In the genomic region with DNA sequence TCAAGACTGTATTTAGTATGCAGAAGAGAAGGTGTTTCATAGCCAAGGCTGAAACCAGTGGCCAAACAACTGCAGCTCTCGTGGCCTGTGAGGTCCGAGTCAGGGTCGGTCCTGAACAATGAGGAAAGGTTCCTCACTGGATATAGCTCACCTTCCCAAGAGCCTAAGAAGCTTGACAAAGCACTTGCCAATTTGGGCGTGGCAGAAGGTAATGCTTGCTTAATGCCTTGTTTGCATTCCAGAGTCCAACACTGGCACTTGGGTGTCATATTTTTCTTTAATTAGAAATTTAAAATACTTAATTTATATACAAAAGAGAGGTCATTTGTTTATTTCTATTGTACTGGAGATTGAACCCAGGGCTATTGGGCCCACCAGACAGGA, we compare ENCODE assay signal across 16 mouse cellular contexts. TPM values are rescaled to one million over a fixed set of nuclear protein-coding genes. Genes with fewer than 3 reads are reported as not detected.
DNase-seq lines count a peak whose midpoint lies in the region; ATAC-seq lines count a peak whose summit lies in the region.
"Had no signal": no experiment of that assay in that cellular context is flagged by ENCODE, and none has a peak within 500 bp of the region (broad histone marks: within the 10 kb centered on the region; RNA-seq: fewer than 3 reads in every experiment).

No protein-coding gene starts in this region.

- no peaks in the 10 kb centered on the region for H3K36me3 ChIP-seq in forebrain, embryonic 13.5 days (ENCODE audit: poor library complexity, severe bottlenecking)
- H3K36me3 ChIP-seq in hindbrain, embryonic 15.5 days: no peaks in the 10 kb centered on the region
- no peaks in the 10 kb centered on the region for H3K36me3 ChIP-seq in lung, embryonic 16.5 days (ENCODE audit: control insufficient read depth, insufficient read depth, low read length)
- H3K36me3 ChIP-seq in midbrain, embryonic 14.5 days (ENCODE audit: control insufficient read depth, insufficient read depth, low read length): no peaks in the 10 kb centered on the region
- H3K36me3 ChIP-seq: limb, embryonic 13.5 days had no signal

- peaks cover 49% of the 10 kb centered on the region for H3K27me3 ChIP-seq in forebrain, embryonic 13.5 days
- 0 out of 2 replicates have a peak, but pooled peaks cover 4% of the 10 kb centered on the region for H3K27me3 ChIP-seq in hindbrain, embryonic 15.5 days
- no peaks in the 10 kb centered on the region for H3K27me3 ChIP-seq in lung, embryonic 16.5 days (ENCODE audit: control insufficient read depth, insufficient read depth, low read depth, low read length)
- no peaks in the 10 kb centered on the region for H3K27me3 ChIP-seq in midbrain, embryonic 14.5 days (ENCODE audit: control insufficient read depth, insufficient read depth, low read length)
- H3K27me3 ChIP-seq: limb, embryonic 13.5 days had no signal

- 11% methylated on average over 4 of the region's 4 CpGs for WGBS in forebrain, embryonic 13.5 days
- 55% methylated on average over 4 of the region's 4 CpGs for WGBS in hindbrain, embryonic 15.5 days
- 57% methylated on average over 4 of the region's 4 CpGs for WGBS in lung, embryonic 16.5 days
- WGBS in midbrain, embryonic 14.5 days: 26% methylated on average over 4 of the region's 4 CpGs

- no peak overlapping the region for H3K4me3 ChIP-seq in forebrain, embryonic 13.5 days
- H3K4me3 ChIP-seq in hindbrain, embryonic 15.5 days: no peak overlapping the region
- no peak overlapping the region for H3K4me3 ChIP-seq in lung, embryonic 16.5 days (ENCODE audit: low read length)
- no peak overlapping the region for H3K4me3 ChIP-seq in midbrain, embryonic 14.5 days (replicated peaks; ENCODE audit: low read depth, low read length)
- H3K4me3 ChIP-seq: erythroblast, embryonic 14.5 days; gastrocnemius, adult 2 months; limb, embryonic 13.5 days had no signal

- peak overlapping the region; percentile 0; the same call in 1 of the 2 replicates for H3K4me2 ChIP-seq in forebrain, embryonic 13.5 days
- H3K4me2 ChIP-seq in hindbrain, embryonic 15.5 days: no peak overlapping the region
- no peak overlapping the region for H3K4me2 ChIP-seq in lung, embryonic 16.5 days (ENCODE audit: low read depth, low read length)
- H3K4me2 ChIP-seq in midbrain, embryonic 14.5 days (ENCODE audit: low read length): no peak overlapping the region
- H3K4me2 ChIP-seq: limb, embryonic 13.5 days had no signal

- peaks cover 26% of the 10 kb centered on the region for H3K4me1 ChIP-seq in forebrain, embryonic 13.5 days
- peaks cover 9% of the 10 kb centered on the region for H3K4me1 ChIP-seq in hindbrain, embryonic 15.5 days (replicated peaks)
- H3K4me1 ChIP-seq in lung, embryonic 16.5 days (replicated peaks; ENCODE audit: control insufficient read depth, insufficient read depth, low read length): peaks cover 18% of the 10 kb centered on the region
- H3K4me1 ChIP-seq in midbrain, embryonic 14.5 days (ENCODE audit: control insufficient read depth, insufficient read depth, low read length): peaks cover 11% of the 10 kb centered on the region

- no peaks in the 10 kb centered on the region for H3K9me3 ChIP-seq in forebrain, embryonic 13.5 days (replicated peaks)
- H3K9me3 ChIP-seq in hindbrain, embryonic 15.5 days: no peaks in the 10 kb centered on the region
- no peaks in the 10 kb centered on the region for H3K9me3 ChIP-seq in lung, embryonic 16.5 days (ENCODE audit: control insufficient read depth, low read length)
- no peaks in the 10 kb centered on the region for H3K9me3 ChIP-seq in midbrain, embryonic 14.5 days (ENCODE audit: control insufficient read depth, low read length)
- H3K9me3 ChIP-seq: limb, embryonic 13.5 days had no signal

- no peak for ATAC-seq in forebrain, embryonic 13.5 days
- ATAC-seq in hindbrain, embryonic 15.5 days (ENCODE audit: low FRiP score, low read depth): no peak
- peak; percentile 34; the same call in 1 of the 2 replicates for ATAC-seq in lung, embryonic 16.5 days (ENCODE audit: low read depth)
- ATAC-seq in midbrain, embryonic 14.5 days (ENCODE audit: low FRiP score, low TSS enrichment): no peak

- DNase-seq in midbrain, embryonic 14.5 days: no peak
- no peak for DNase-seq in cerebellum, adult 9-11 months
- DNase-seq in testis, postnatal 10 days (ENCODE audit: low spot score): no peak
- DNase-seq in thymus, postnatal 0 days (ENCODE audit: low spot score): no peak
- DNase-seq in gastrocnemius, postnatal 4 days (ENCODE audit: low spot score in 2 of 2): no peak
- DNase-seq: gastrocnemius, adult 2 months; thymus, postnatal 14 days had no signal

- peak overlapping the region; percentile 82 for H3K27ac ChIP-seq in forebrain, embryonic 13.5 days
- peak overlapping the region; percentile 9 for H3K27ac ChIP-seq in hindbrain, embryonic 15.5 days (replicated peaks)
- H3K27ac ChIP-seq in lung, embryonic 16.5 days (ENCODE audit: low read length): peak overlapping the region; percentile 64
- H3K27ac ChIP-seq in midbrain, embryonic 14.5 days (replicated peaks; ENCODE audit: low read depth, low read length): peak overlapping the region; percentile 46
- H3K27ac ChIP-seq: gastrocnemius, adult 2 months; kidney, postnatal 0 days; limb, embryonic 13.5 days had no signal

- no peak overlapping the region for H3K9ac ChIP-seq in forebrain, embryonic 13.5 days
- no peak overlapping the region for H3K9ac ChIP-seq in hindbrain, embryonic 15.5 days
- H3K9ac ChIP-seq in lung, embryonic 16.5 days (ENCODE audit: low read length): no peak overlapping the region
- H3K9ac ChIP-seq in midbrain, embryonic 14.5 days (replicated peaks; ENCODE audit: low read length): no peak overlapping the region
- H3K9ac ChIP-seq: limb, embryonic 13.5 days had no signal

RNA-seq across cellular contexts. Expression of a gene that starts 9.9 kb away (rescaled TPM):
- 0.10 and 0.16 TPM in 2 replicates for polyA plus RNA-seq in forebrain, embryonic 13.5 days (2015; fragmentation: Nextera tagmentation; extraction: Ambion mirVana)
- not detected in 2 replicates for polyA plus RNA-seq in hindbrain, embryonic 15.5 days (2015; fragmentation: Nextera tagmentation; extraction: Ambion mirVana)
- 0.06 TPM in 1 of 2 replicates, not detected in the other for polyA plus RNA-seq in lung, embryonic 16.5 days (2015; fragmentation: Nextera tagmentation; extraction: Ambion mirVana)
- 0.28 TPM in 1 of 2 replicates, not detected in the other for polyA plus RNA-seq in midbrain, embryonic 14.5 days (2014; fragmentation: Nextera tagmentation; extraction: Ambion mirVana)
- polyA plus RNA-seq in thymus, postnatal 0 days (2015; fragmentation: Nextera tagmentation; extraction: Ambion mirVana): 0.18 and 0.21 TPM in 2 replicates
- total RNA-seq in gastrocnemius, postnatal 4 days (2021): not detected
- total RNA-seq: CH12.LX; gastrocnemius, adult 2 months; layer of hippocampus, postnatal 10 days had no signal
- polyA plus RNA-seq: erythroblast, embryonic 14.5 days; heart, embryonic 14.5 days; limb, embryonic 13.5 days had no signal

RNA-seq across cellular contexts. Expression of a gene that starts 57.2 kb away (rescaled TPM):
- 63.8 and 65.1 TPM in 2 replicates for polyA plus RNA-seq in forebrain, embryonic 13.5 days (2015; fragmentation: Nextera tagmentation; extraction: Ambion mirVana)
- 93.3 and 93.9 TPM in 2 replicates for polyA plus RNA-seq in hindbrain, embryonic 15.5 days (2015; fragmentation: Nextera tagmentation; extraction: Ambion mirVana)
- polyA plus RNA-seq in lung, embryonic 16.5 days (2015; fragmentation: Nextera tagmentation; extraction: Ambion mirVana): 127 and 136 TPM in 2 replicates
- polyA plus RNA-seq in midbrain, embryonic 14.5 days (2014; fragmentation: Nextera tagmentation; extraction: Ambion mirVana): 57.9 and 68.7 TPM in 2 replicates
- 48.7 and 50.6 TPM in 2 replicates for polyA plus RNA-seq in thymus, postnatal 0 days (2015; fragmentation: Nextera tagmentation; extraction: Ambion mirVana)
- total RNA-seq in gastrocnemius, postnatal 4 days (2021): 100 to 1,000 TPM; 103 to 106 TPM

Comparison
In these comparisons a context has a peak if more than half of its experiments do, and no peak if none do; other contexts are left out.
1. H3K27ac ChIP-seq: peak in every context shown above with its lines; median percentile 82 in forebrain, embryonic 13.5 days; 64 in lung, embryonic 16.5 days; 46 in midbrain, embryonic 14.5 days; 9 in hindbrain, embryonic 15.5 days.